Mouse (Mus musculus): ENCODE measurements at regions not wholly inside any gene's neighbourhood (a gene's known extent, or its start where the extent isn't known, plus 50 kb on each side); places are given as distances from the start of the nearest gene placed in this dataset.

- DNase-seq (ENCODE audit: low read depth, low spot score), result peak; percentile 68
Measured at GRCm38 (mm10) chr3:101162536-101163159, 52.6 kb upstream of the Ptgfrn start.

GRCm38 (mm10) chr3:101161941-101162531 lies 52.0 kb upstream of the Ptgfrn start:
- peak; percentile 42 for DNase-seq (ENCODE audit: low read depth, low spot score)

- peak; percentile 90 for DNase-seq (ENCODE audit: low read depth, low spot score)
Measured at GRCm38 (mm10) chr3:101161421-101161940, 51.4 kb upstream of the Ptgfrn start.

All from forelimb bud, embryonic 11.5 days (tissue).